Mouse (Mus musculus) intestine, postnatal 0 days (tissue): Measurements from ENCODE around the gene Pde4d. TPM values are rescaled to one million over a fixed set of nuclear protein-coding genes. Genes with fewer than 3 reads are reported as not detected.
"Not testable (repeated sequence)": the region's sequence is repeated elsewhere in the genome, so short reads cannot be mapped to it uniquely, and the experiment has no call there.

Experiments used
- ATAC-seq: fragments of 200-750 bp; cut with Nextera tagmentation; 2 replicates; pipeline ENCODE4 v1.8.0; 2017; ENCODE audit warnings: mild to moderate bottlenecking, moderate TSS enrichment, moderate library complexity
- H3K27ac ChIP-seq: fragments of 300-500 bp; sonication (generic); 2 replicates; pipeline ENCODE4 v1.5.1; 2014; ENCODE audit warnings: mild to moderate bottlenecking, low read depth, low read length, moderate library complexity
- H3K27me3 ChIP-seq: fragments of 300-500 bp; sonication (generic); replicated peaks from 2 replicates; pipeline ENCODE4 v1.6.1; 2014; ENCODE audit warnings: low read length, mixed read lengths; ENCODE audit not compliant: control insufficient read depth, insufficient read depth
- H3K36me3 ChIP-seq: fragments of 300-500 bp; sonication (generic); 2 replicates; pipeline ENCODE4 v1.6.1; 2014; ENCODE audit warnings: mild to moderate bottlenecking, moderate library complexity; ENCODE audit not compliant: control insufficient read depth, insufficient read depth
- H3K4me1 ChIP-seq: fragments of 300-500 bp; sonication (generic); replicated peaks from 2 replicates; pipeline ENCODE4 v1.6.1; 2014; ENCODE audit warnings: antibody characterized with exemption, low read length, mixed read lengths; ENCODE audit not compliant: control insufficient read depth, insufficient read depth
- H3K4me2 ChIP-seq: fragments of 300-500 bp; sonication (generic); replicated peaks from 2 replicates; pipeline ENCODE4 v1.6.1; 2014; ENCODE audit warnings: low read depth, mild to moderate bottlenecking, moderate library complexity
- H3K4me3 ChIP-seq: fragments of 300-500 bp; sonication (generic); 2 replicates; pipeline ENCODE4 v1.5.1; 2014; ENCODE audit warnings: low read depth, low read length
- H3K9ac ChIP-seq: fragments of 300-500 bp; sonication (generic); 2 replicates; pipeline ENCODE4 v1.6.1; 2014; ENCODE audit warnings: mild to moderate bottlenecking, low read depth, low read length
- H3K9me3 ChIP-seq: fragments of 300-500 bp; sonication (generic); 2 replicates; pipeline ENCODE4 v1.6.1; 2016; ENCODE audit warnings: mixed run types; ENCODE audit not compliant: control insufficient read depth
- CTCF ChIP-seq: sonication (generic); IDR thresholded peaks from 2 replicates; pipeline ENCODE4 v1.5.1; 2016; ENCODE audit warnings: low read depth, mild to moderate bottlenecking, control low read depth, antibody characterized with exemption, moderate library complexity
- WGBS: fragments of 180-500 bp; shearing (Covaris S2); extraction: QIAGEN DNeasy Blood & Tissue Kit; methylation state at CpG from one replicate; pipeline ENCODE4 v1.1.7; 2014; 5-methylcytosine and 5-hydroxymethylcytosine counted together
- polyA plus RNA-seq: library from polyadenylated mRNA; unstranded; fragments of >200 nt; fragmentation: Nextera tagmentation; extraction: Ambion mirVana; gene quantifications from 2 replicates; pipeline ENCODE4 v1.2.1, GENCODE M21; 2015

The Pde4d gene
- polyA plus RNA-seq, 1 experiment from 2014 or later = 17.8 TPM

DNA sequence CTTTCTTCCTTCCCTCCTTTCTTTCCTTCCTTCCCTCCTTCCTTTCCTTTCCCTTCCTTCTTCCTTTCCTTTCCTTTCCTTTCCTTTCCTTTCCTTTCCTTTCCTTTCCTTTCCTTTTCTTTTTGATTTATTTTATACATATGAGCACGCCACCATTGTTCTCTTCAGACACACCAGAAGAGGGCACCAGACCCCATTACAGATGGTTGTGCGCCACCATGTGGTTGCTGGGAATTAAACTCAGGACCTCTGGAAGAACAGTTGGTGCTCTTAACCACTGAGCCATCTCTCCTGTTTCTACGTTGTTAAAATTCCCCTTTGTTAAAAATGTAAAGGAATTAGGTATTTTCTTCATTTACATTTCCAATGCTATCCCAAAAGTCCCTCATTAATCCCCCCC is 347.9 kb downstream of the Pde4d start:
- H3K9me3 ChIP-seq, H3K27ac ChIP-seq, H3K4me1 ChIP-seq, H3K36me3 ChIP-seq, H3K27me3 ChIP-seq, ATAC-seq, H3K9ac ChIP-seq, H3K4me3 ChIP-seq, H3K4me2 ChIP-seq: not testable (repeated sequence)
- WGBS = 87% methylated on average over 3 of the region's 3 CpGs
- TF ChIP-seq CTCF = peak; percentile 37

- no peak for ATAC-seq
- no peak for TF ChIP-seq CTCF
- Histone ChIP-seq H3K4me2 (no peak overlapping the region), H3K36me3 (no peaks in the 10 kb centered on the region), H3K27me3 (no peaks in the 10 kb centered on the region), H3K4me3 (no peak overlapping the region), H3K9me3 (no peaks in the 10 kb centered on the region), H3K4me1 (no peaks in the 10 kb centered on the region), H3K27ac (no peak overlapping the region), H3K9ac (no peak overlapping the region)
- 79% methylated on average over 7 of the region's 7 CpGs for WGBS
Measured at GRCm38 (mm10) chr13:108809191-108809590, 359.4 kb downstream of the Pde4d start.

- no peak for ATAC-seq
Measured at GRCm38 (mm10) chr13:108812956-108813355, 363.2 kb downstream of the Pde4d start.

DNA sequence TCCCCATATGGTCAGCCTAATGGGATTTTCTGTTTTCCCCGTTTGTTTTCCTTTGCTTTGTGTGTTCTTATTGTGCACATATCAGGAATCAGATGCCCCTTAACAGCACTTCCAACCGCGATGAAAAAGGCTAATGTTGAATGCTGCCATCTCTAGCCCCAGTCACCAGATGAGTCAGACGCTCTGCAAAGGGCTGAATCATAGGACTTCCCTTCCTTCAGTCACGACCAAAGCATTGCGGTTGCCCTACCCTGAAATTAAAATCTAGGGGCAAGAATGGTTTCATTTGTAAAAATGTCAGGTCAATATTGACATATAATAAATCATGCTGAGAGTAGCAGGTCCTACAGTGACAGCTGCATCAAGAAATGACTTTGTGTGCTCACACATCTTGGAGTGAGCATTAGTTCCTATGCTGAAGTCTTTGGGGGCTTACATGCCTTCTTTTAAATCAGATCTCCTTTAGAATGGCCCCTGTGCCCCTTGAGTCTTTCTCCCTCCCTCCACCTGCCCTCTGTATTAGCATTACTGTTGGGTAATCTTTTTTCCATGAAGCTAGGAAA is 370.2 kb downstream of the Pde4d start:
- no peaks in the 10 kb centered on the region for H3K27me3 ChIP-seq
- H3K4me2 ChIP-seq = no peak overlapping the region
- H3K9ac ChIP-seq = no peak overlapping the region
- H3K9me3 ChIP-seq = no peaks in the 10 kb centered on the region
- WGBS = 47% methylated on average over 6 of the region's 6 CpGs
- H3K4me3 ChIP-seq = no peak overlapping the region
- no peak; the same call in 1 of the 2 replicates for ATAC-seq
- no peak overlapping the region for H3K27ac ChIP-seq
- TF ChIP-seq CTCF = no peak
- no peaks in the 10 kb centered on the region for H3K36me3 ChIP-seq
- no peaks in the 10 kb centered on the region for H3K4me1 ChIP-seq

More at GRCm38 (mm10) chr13:108812956-108813355, 363.2 kb downstream of the Pde4d start:
- Histone ChIP-seq H3K4me3 (no peak overlapping the region), H3K9ac (no peak overlapping the region), H3K4me1 (no peaks in the 10 kb centered on the region), H3K27me3 (no peaks in the 10 kb centered on the region), H3K27ac (no peak overlapping the region), H3K9me3 (no peaks in the 10 kb centered on the region), H3K36me3 (no peaks in the 10 kb centered on the region), H3K4me2 (no peak overlapping the region)
- peak; percentile 74 for TF ChIP-seq CTCF
- WGBS = 63% methylated on average over 3 of the region's 3 CpGs

DNA sequence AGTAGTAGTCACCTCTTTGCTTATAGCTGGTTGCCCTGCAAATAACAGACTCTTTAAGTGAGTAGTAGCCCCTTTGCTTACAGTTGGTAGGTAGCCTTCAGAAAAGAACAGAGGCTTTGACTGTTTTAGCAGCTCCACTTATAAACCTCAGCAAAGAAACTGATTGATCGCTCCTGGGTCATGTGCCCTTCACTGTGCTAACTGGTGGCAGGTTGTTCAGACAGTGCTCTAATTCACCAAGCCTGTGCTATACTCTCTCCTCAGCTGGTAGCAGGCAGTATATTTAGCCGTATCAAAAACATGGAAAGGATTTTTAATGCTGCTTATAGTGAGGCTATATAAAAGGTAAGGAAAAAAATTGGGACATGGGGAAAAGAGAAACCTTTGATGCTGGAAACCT is 370.7 kb downstream of the Pde4d start:
- no peak overlapping the region for H3K4me2 ChIP-seq
- H3K27me3 ChIP-seq = no peaks in the 10 kb centered on the region
- no peak for ATAC-seq
- no peak overlapping the region for H3K27ac ChIP-seq
- H3K36me3 ChIP-seq = no peaks in the 10 kb centered on the region
- no peak overlapping the region for H3K4me3 ChIP-seq
- 83% methylated on average over 2 of the region's 2 CpGs for WGBS
- no peaks in the 10 kb centered on the region for H3K9me3 ChIP-seq
- TF ChIP-seq CTCF = no peak
- no peak overlapping the region for H3K9ac ChIP-seq
- no peaks in the 10 kb centered on the region for H3K4me1 ChIP-seq

- Histone ChIP-seq H3K9ac (no peak overlapping the region), H3K4me2 (no peak overlapping the region), H3K9me3 (no peaks in the 10 kb centered on the region), H3K27ac (no peak overlapping the region), H3K36me3 (no peaks in the 10 kb centered on the region), H3K4me3 (no peak overlapping the region), H3K4me1 (no peaks in the 10 kb centered on the region), H3K27me3 (no peaks in the 10 kb centered on the region)
- 86% methylated on average over 7 of the region's 7 CpGs for WGBS
- TF ChIP-seq CTCF = no peak
- no peak for ATAC-seq
Measured at GRCm38 (mm10) chr13:108821270-108821669, 371.5 kb downstream of the Pde4d start.
